Mouse (Mus musculus) midbrain, embryonic 12.5 days (tissue): ENCODE measurements around the gene Pde3a. TPM values are rescaled to one million over a fixed set of nuclear protein-coding genes. Genes with fewer than 3 reads are reported as not detected.
A peak's percentile ranks its signal among the peaks of the same experiment; 100 is the strongest.

Experiments
- ATAC-seq: fragments of 200-750 bp; cut with Nextera tagmentation; 2 replicates; pipeline ENCODE4 v1.8.0; 2017; ENCODE audit warnings: low read depth, moderate TSS enrichment, moderate library complexity; ENCODE audit not compliant: low FRiP score
- H3K27ac ChIP-seq: fragments of 300-500 bp; sonication (generic); replicated peaks from 2 replicates; pipeline ENCODE4 v1.5.1; 2016; ENCODE audit warnings: mild to moderate bottlenecking
- H3K27me3 ChIP-seq: fragments of 300-500 bp; sonication (generic); 2 replicates; pipeline ENCODE4 v1.6.1; 2016; ENCODE audit warnings: mild to moderate bottlenecking
- H3K36me3 ChIP-seq: fragments of 300-500 bp; sonication (generic); 2 replicates; pipeline ENCODE4 v1.6.1; 2016
- H3K4me1 ChIP-seq: fragments of 300-500 bp; sonication (generic); 2 replicates; pipeline ENCODE4 v1.6.1; 2016
- H3K4me2 ChIP-seq: fragments of 300-500 bp; sonication (generic); replicated peaks from 2 replicates; pipeline ENCODE4 v1.6.1; 2016; ENCODE audit warnings: mild to moderate bottlenecking, moderate library complexity
- H3K4me3 ChIP-seq: fragments of 300-500 bp; sonication (generic); 2 replicates; pipeline ENCODE4 v1.5.1; 2016; ENCODE audit warnings: mild to moderate bottlenecking
- H3K9ac ChIP-seq: fragments of 300-500 bp; sonication (generic); replicated peaks from 2 replicates; pipeline ENCODE4 v1.6.1; 2016; ENCODE audit warnings: mild to moderate bottlenecking, moderate library complexity
- H3K9me3 ChIP-seq: fragments of 300-500 bp; sonication (generic); 2 replicates; pipeline ENCODE4 v1.6.1; 2016; ENCODE audit warnings: mild to moderate bottlenecking
- WGBS: fragments of 180-500 bp; shearing (Covaris S2); methylation state at CpG from one replicate; pipeline ENCODE4 v1.1.7; 2016; 5-methylcytosine and 5-hydroxymethylcytosine counted together
- polyA plus RNA-seq: library from polyadenylated mRNA; unstranded; fragments of >200 nt; fragmentation: Nextera tagmentation; extraction: Ambion mirVana; gene quantifications from 2 replicates; pipeline ENCODE4 v1.2.1, GENCODE M21; 2016

The Pde3a gene
- polyA plus RNA-seq, 1 experiment from 2014 or later, result 2.7 TPM

- no peak overlapping the region for H3K4me2 ChIP-seq
- no peaks in the 10 kb centered on the region for H3K9me3 ChIP-seq
- H3K4me1 ChIP-seq, result no peaks in the 10 kb centered on the region
- no peak for ATAC-seq
- H3K27ac ChIP-seq, result no peak overlapping the region
- 80% methylated on average over 1 of the region's 1 CpGs for WGBS
- H3K36me3 ChIP-seq, result no peaks in the 10 kb centered on the region
- H3K4me3 ChIP-seq, result no peak overlapping the region
- H3K9ac ChIP-seq, result no peak overlapping the region
- H3K27me3 ChIP-seq, result no peaks in the 10 kb centered on the region
These were observed 86.8 kb downstream of the Pde3a start for GRCm38 (mm10) chr6:141335878-141336277.

DNA sequence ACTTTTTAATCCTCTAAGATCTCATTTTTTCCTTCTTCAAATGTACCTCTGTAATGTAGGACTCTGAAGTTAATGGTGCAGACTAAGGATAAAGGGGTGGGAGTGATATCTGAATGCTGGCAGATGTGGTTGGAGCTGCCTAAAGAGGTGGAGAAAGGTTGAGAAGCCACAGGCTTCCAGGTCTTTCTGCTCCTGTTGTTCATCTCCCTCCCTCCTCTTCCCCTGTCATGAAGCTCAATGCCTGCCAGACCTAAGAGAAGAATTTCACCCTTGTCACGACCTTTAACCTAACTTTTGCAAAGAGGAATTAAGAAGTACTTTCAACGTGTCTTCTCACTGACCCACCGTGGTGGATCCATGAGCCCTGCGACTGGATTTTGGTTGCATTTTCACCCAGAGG lies 87.4 kb downstream of the Pde3a start:
- no peak for ATAC-seq
- Histone ChIP-seq H3K27me3 (no peaks in the 10 kb centered on the region), H3K9ac (no peak overlapping the region), H3K4me2 (no peak overlapping the region), H3K36me3 (no peaks in the 10 kb centered on the region), H3K27ac (no peak overlapping the region), H3K4me3 (no peak overlapping the region), H3K9me3 (no peaks in the 10 kb centered on the region), H3K4me1 (no peaks in the 10 kb centered on the region)
- WGBS, result 59% methylated on average over 4 of the region's 4 CpGs

GRCm38 (mm10) chr6:141337673-141338072 lies 88.6 kb downstream of the Pde3a start:
- no peaks in the 10 kb centered on the region for H3K9me3 ChIP-seq
- ATAC-seq, result no peak
- H3K4me3 ChIP-seq, result no peak overlapping the region
- no peak overlapping the region for H3K4me2 ChIP-seq
- no peaks in the 10 kb centered on the region for H3K27me3 ChIP-seq
- H3K36me3 ChIP-seq, result no peaks in the 10 kb centered on the region
- 55% methylated on average over 8 of the region's 8 CpGs for WGBS
- no peaks in the 10 kb centered on the region for H3K4me1 ChIP-seq
- H3K27ac ChIP-seq, result no peak overlapping the region
- H3K9ac ChIP-seq, result no peak overlapping the region

- Histone ChIP-seq H3K4me1 (no peaks in the 10 kb centered on the region), H3K4me3 (no peak overlapping the region), H3K4me2 (no peak overlapping the region), H3K27ac (no peak overlapping the region), H3K27me3 (no peaks in the 10 kb centered on the region), H3K36me3 (no peaks in the 10 kb centered on the region), H3K9ac (no peak overlapping the region), H3K9me3 (no peaks in the 10 kb centered on the region)
- 80% methylated on average over 2 of the region's 2 CpGs for WGBS
- no peak for ATAC-seq
These were observed 92.3 kb downstream of the Pde3a start for GRCm38 (mm10) chr6:141341385-141341784.

- H3K4me2 ChIP-seq, result no peak overlapping the region
- H3K27me3 ChIP-seq, result no peaks in the 10 kb centered on the region
- no peak overlapping the region for H3K9ac ChIP-seq
- 65% methylated on average over 4 of the region's 4 CpGs for WGBS
- no peaks in the 10 kb centered on the region for H3K4me1 ChIP-seq
- H3K4me3 ChIP-seq, result no peak overlapping the region
- H3K9me3 ChIP-seq, result no peaks in the 10 kb centered on the region
- H3K36me3 ChIP-seq, result no peaks in the 10 kb centered on the region
- ATAC-seq, result no peak
- H3K27ac ChIP-seq, result no peak overlapping the region
These were observed 98.8 kb downstream of the Pde3a start for GRCm38 (mm10) chr6:141347870-141348269.

DNA sequence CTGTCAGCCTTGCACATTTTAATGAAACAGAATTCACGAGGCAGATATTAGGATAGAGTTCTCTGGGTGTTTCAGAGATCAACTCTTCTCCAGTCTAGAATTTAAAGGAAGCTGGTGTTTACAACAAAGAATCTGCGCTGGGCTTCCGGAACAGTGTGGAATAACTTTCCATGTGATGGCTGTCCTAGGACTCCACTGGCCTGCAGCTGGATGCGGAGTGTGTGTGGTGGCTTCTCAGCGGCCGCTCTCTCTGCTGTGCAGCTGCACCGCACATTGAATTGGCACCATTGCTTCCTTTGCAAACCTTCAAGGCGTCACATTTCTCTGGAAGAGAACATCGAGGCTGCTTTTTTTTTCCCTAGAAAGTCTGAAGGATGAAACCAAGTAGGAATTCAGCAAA lies 99.5 kb downstream of the Pde3a start:
- no peak for ATAC-seq
- WGBS, result 86% methylated on average over 9 of the region's 9 CpGs
- H3K4me3 ChIP-seq, result no peak overlapping the region

GRCm38 (mm10) chr6:141350261-141350660 lies 101.2 kb downstream of the Pde3a start:
- 93% methylated on average over 5 of the region's 5 CpGs for WGBS
- no peaks in the 10 kb centered on the region for H3K4me1 ChIP-seq
- no peak overlapping the region for H3K27ac ChIP-seq
- ATAC-seq, result no peak
- H3K9me3 ChIP-seq, result no peaks in the 10 kb centered on the region
- H3K4me2 ChIP-seq, result no peak overlapping the region
- no peaks in the 10 kb centered on the region for H3K27me3 ChIP-seq
- no peak overlapping the region for H3K9ac ChIP-seq
- H3K4me3 ChIP-seq, result no peak overlapping the region
- H3K36me3 ChIP-seq, result no peaks in the 10 kb centered on the region

More for the DNA sequence above, 99.5 kb downstream of the Pde3a start:
- H3K9me3 ChIP-seq, result no peaks in the 10 kb centered on the region
- no peak overlapping the region for H3K4me2 ChIP-seq
- H3K36me3 ChIP-seq, result no peaks in the 10 kb centered on the region
- H3K27me3 ChIP-seq, result no peaks in the 10 kb centered on the region
- H3K4me1 ChIP-seq, result no peaks in the 10 kb centered on the region
- H3K9ac ChIP-seq, result no peak overlapping the region
- H3K27ac ChIP-seq, result no peak overlapping the region

- Histone ChIP-seq H3K4me2 (no peak overlapping the region), H3K9me3 (no peaks in the 10 kb centered on the region), H3K27me3 (no peaks in the 10 kb centered on the region), H3K9ac (no peak overlapping the region), H3K4me1 (no peaks in the 10 kb centered on the region), H3K27ac (no peak overlapping the region), H3K36me3 (no peaks in the 10 kb centered on the region), H3K4me3 (no peak overlapping the region)
- peak; percentile 30; the same call in 1 of the 2 replicates for ATAC-seq
- WGBS, result 76% methylated on average over 6 of the region's 6 CpGs
These were observed 103.2 kb downstream of the Pde3a start for GRCm38 (mm10) chr6:141352277-141352676.

GRCm38 (mm10) chr6:141363664-141364063 lies 114.6 kb downstream of the Pde3a start:
- Histone ChIP-seq H3K27me3 (no peaks in the 10 kb centered on the region), H3K9me3 (no peaks in the 10 kb centered on the region), H3K4me3 (no peak overlapping the region), H3K9ac (no peak overlapping the region), H3K4me1 (no peaks in the 10 kb centered on the region), H3K27ac (no peak overlapping the region), H3K36me3 (no peaks in the 10 kb centered on the region), H3K4me2 (no peak overlapping the region)
- WGBS, result 94% methylated on average over 3 of the region's 3 CpGs
- no peak for ATAC-seq

DNA sequence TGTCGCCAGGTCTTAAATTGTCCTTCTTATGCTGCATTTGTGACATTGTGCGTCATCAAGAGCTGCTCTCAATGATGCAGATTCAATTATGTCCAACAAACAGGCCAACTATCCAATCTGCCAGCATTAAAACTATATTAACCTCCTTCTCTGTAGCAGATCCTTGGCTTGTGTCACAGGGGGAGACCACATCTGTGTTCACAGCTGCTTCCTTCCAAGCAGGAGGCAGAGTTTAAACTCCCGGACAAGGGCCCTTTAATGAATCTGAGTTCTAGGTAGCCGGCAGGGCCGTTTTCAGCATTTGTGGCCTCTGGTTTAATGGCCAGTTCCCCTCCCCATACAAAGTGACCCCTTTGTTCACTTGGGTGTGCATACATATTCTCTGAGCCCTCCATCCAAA lies 118.0 kb downstream of the Pde3a start:
- Histone ChIP-seq H3K4me2 (no peak overlapping the region), H3K4me1 (no peaks in the 10 kb centered on the region), H3K4me3 (no peak overlapping the region), H3K27ac (no peak overlapping the region), H3K36me3 (no peaks in the 10 kb centered on the region), H3K9ac (no peak overlapping the region), H3K9me3 (no peaks in the 10 kb centered on the region), H3K27me3 (no peaks in the 10 kb centered on the region)
- ATAC-seq, result no peak
- WGBS, result 68% methylated on average over 5 of the region's 5 CpGs

GRCm38 (mm10) chr6:141372697-141373096 lies 123.6 kb downstream of the Pde3a start:
- H3K9me3 ChIP-seq, result no peaks in the 10 kb centered on the region
- H3K9ac ChIP-seq, result no peak overlapping the region
- no peaks in the 10 kb centered on the region for H3K27me3 ChIP-seq
- ATAC-seq, result no peak
- H3K27ac ChIP-seq, result no peak overlapping the region
- no peaks in the 10 kb centered on the region for H3K4me1 ChIP-seq
- H3K4me3 ChIP-seq, result no peak overlapping the region
- no peaks in the 10 kb centered on the region for H3K36me3 ChIP-seq
- H3K4me2 ChIP-seq, result no peak overlapping the region
- 63% methylated on average over 2 of the region's 2 CpGs for WGBS

GRCm38 (mm10) chr6:141374469-141375057 lies 125.5 kb downstream of the Pde3a start:
- no peaks in the 10 kb centered on the region for H3K27me3 ChIP-seq
- no peaks in the 10 kb centered on the region for H3K36me3 ChIP-seq
- 84% methylated on average over 2 of the region's 2 CpGs for WGBS
- no peaks in the 10 kb centered on the region for H3K9me3 ChIP-seq
- ATAC-seq, result no peak
- no peak overlapping the region for H3K27ac ChIP-seq
- no peak overlapping the region for H3K4me3 ChIP-seq
- no peak overlapping the region for H3K4me2 ChIP-seq
- H3K4me1 ChIP-seq, result no peaks in the 10 kb centered on the region
- no peak overlapping the region for H3K9ac ChIP-seq

DNA sequence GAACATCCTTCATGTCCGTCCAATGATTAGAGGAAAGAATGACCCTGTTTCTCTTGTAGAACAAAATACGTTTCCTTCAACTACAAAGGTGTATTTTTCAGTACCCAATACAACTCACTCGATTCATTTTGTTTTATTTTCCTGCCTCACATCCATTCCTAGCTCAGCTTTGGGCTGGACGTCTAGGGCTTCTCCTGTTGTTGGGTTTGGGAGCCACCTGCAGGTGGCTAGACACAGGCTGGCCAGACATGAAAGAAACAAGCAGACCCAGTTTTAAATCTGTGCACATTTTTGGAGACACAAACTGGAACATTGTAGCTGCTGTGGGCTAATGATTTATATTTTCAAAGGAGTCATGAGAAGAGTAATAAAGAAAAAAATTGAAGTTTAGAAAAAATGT lies 126.1 kb downstream of the Pde3a start:
- Histone ChIP-seq H3K27me3 (no peaks in the 10 kb centered on the region), H3K9ac (no peak overlapping the region), H3K4me3 (no peak overlapping the region), H3K4me2 (no peak overlapping the region), H3K27ac (no peak overlapping the region), H3K4me1 (no peaks in the 10 kb centered on the region), H3K36me3 (no peaks in the 10 kb centered on the region), H3K9me3 (no peaks in the 10 kb centered on the region)
- WGBS, result 76% methylated on average over 4 of the region's 4 CpGs
- no peak for ATAC-seq
